Mouse (Mus musculus) ES-Bruce4 (cell line): Measurements from ENCODE around the gene Gm8068. TPM values are rescaled to one million over a fixed set of nuclear protein-coding genes. Genes with fewer than 3 reads are reported as not detected.
"Not testable (repeated sequence)": the region's sequence is repeated elsewhere in the genome, so short reads cannot be mapped to it uniquely, and the experiment has no call there.

Experiments used
- H3K27ac ChIP-seq: 2 replicates; pipeline ENCODE4 v1.5.1; 2012; ENCODE audit warnings: low read length, inconsistent platforms; ENCODE audit not compliant: insufficient read depth
- H3K27me3 ChIP-seq: 2 replicates; pipeline ENCODE4 v1.6.1; 2012; ENCODE audit warnings: mild to moderate bottlenecking, low read length, inconsistent platforms; ENCODE audit not compliant: control insufficient read depth, poor library complexity, insufficient read depth, severe bottlenecking
- H3K36me3 ChIP-seq: 2 replicates; pipeline ENCODE4 v1.6.1; 2012; ENCODE audit warnings: inconsistent platforms, mild to moderate bottlenecking, low read length, moderate library complexity; ENCODE audit not compliant: control insufficient read depth, poor library complexity, insufficient read depth, severe bottlenecking
- H3K4me1 ChIP-seq: one replicate; pipeline ENCODE4 v1.8.1; 2011; ENCODE audit warnings: low read length; ENCODE audit not compliant: control insufficient read depth, insufficient read depth
- H3K4me3 ChIP-seq: 2 replicates; pipeline ENCODE4 v1.5.1; 2011; ENCODE audit warnings: low read depth, mild to moderate bottlenecking, low read length
- H3K9ac ChIP-seq: 2 replicates; pipeline ENCODE4 v1.6.1; 2012; ENCODE audit warnings: low read depth, mild to moderate bottlenecking, inconsistent platforms; ENCODE audit not compliant: poor library complexity, severe bottlenecking
- H3K9me3 ChIP-seq: replicated peaks from 2 replicates; pipeline ENCODE4 v1.6.1; 2012; ENCODE audit warnings: mild to moderate bottlenecking, low read length, inconsistent platforms; ENCODE audit not compliant: control insufficient read depth, poor library complexity, insufficient read depth, severe bottlenecking
- polyA plus RNA-seq: library from polyadenylated mRNA; stranded (reverse); fragments of >200 nt; gene quantifications from 2 replicates; pipeline ENCODE4 v1.2.4, GENCODE M21; 2011; ENCODE audit warnings: low read depth; ENCODE audit not compliant: missing spikeins, insufficient read depth, insufficient read length

Gm8068 gene
- polyA plus RNA-seq: not detected in 2 replicates

DNA sequence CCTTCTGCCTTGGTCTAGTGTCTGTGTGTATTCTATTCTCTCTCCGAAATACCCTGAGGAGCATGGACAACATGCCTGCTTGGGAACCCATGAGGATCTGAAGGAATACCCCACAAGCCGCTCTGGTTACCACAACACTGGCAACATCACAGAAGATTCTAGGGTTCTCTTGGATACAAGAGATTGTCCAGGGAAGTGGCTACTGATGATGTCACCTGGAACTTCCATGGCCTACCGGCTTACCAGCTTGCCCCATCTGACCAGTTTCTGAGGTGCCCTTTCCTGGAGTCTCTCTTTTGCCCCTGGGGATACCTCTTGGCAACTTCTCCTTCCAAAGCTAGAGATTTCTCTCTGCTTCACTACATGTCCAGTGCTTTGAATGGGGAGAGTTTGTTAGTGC lies at the start of gene Gm8068:
Gm8068 (minus strand) TSS at position 101 of the 400 bp plus-strand sequence.
- H3K27ac ChIP-seq, H3K27me3 ChIP-seq, H3K9ac ChIP-seq, H3K4me1 ChIP-seq, H3K9me3 ChIP-seq, H3K36me3 ChIP-seq, H3K4me3 ChIP-seq: not testable (repeated sequence)

DNA sequence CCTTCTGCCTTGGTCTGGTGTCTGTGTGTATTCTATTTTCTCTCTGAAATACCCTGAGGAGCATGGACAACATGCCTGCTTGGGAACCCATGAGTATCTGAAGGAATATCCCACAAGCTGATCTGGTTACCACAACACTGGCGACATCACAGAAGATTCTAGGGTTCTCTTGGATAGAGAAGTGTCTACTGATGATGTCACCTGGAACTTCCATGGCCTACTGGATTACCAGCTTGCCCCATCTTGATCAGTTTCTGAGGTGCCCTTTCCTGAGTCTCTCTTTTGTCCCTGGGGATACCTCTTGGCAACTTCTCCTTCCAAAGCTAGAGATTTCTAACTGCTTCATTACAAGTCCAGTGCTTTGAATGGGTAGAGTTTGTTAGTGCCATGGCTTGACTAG lies 48.8 kb upstream of the Gm8068 start, which contains the start of gene Gm7929:
Gm7929 (minus strand) TSS at position 101 of the 400 bp plus-strand sequence.
- H3K4me1 ChIP-seq, H3K9me3 ChIP-seq, H3K4me3 ChIP-seq, H3K9ac ChIP-seq, H3K27ac ChIP-seq, H3K36me3 ChIP-seq, H3K27me3 ChIP-seq: not testable (repeated sequence)

DNA sequence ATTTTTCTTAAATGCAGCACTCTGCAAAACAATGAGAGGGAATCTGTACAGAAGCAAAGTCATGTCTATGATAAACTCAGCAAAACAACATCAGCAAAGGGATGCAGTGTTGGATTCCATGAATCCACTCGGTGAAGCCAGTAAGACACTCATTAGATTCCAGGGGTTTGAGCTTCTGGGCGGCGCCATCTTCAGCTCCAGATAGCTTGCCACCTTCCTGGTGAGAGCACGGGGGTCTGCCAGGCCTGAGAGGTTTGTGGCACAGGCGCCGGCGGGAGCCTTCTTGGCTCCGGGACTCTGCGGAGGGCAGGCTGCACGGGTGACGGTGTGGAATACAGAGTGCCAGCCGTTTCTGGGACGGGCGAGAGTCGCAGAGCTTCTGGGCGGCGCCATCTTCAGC lies 21.8 kb upstream of the Gm8068 start:
- not testable (repeated sequence) for H3K9ac ChIP-seq, H3K27me3 ChIP-seq, H3K36me3 ChIP-seq, H3K4me1 ChIP-seq, H3K27ac ChIP-seq, H3K9me3 ChIP-seq
- H3K4me3 ChIP-seq: peak overlapping the region; percentile 29

DNA sequence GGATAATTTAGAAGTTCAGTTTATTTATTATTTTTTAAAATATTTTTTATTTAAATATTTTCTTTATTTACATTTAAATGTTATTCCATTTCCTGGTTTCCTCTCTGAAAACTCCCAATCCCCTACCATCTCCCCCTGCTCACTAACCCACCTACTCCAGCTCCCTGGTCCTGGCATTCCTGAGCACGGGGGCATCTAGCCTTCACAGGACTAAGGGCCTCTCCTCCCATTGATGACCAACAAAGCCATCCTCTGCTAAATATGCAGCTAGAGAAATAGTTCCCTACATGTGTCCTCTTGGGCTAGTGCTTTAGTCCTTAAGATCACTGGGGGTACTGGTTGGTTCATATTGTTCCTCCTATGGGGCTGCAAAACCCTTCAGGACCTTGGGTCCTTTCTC lies 15.5 kb upstream of the Gm8068 start:
- H3K9ac ChIP-seq, H3K4me3 ChIP-seq, H3K27ac ChIP-seq, H3K9me3 ChIP-seq, H3K36me3 ChIP-seq, H3K27me3 ChIP-seq, H3K4me1 ChIP-seq: not testable (repeated sequence)

DNA sequence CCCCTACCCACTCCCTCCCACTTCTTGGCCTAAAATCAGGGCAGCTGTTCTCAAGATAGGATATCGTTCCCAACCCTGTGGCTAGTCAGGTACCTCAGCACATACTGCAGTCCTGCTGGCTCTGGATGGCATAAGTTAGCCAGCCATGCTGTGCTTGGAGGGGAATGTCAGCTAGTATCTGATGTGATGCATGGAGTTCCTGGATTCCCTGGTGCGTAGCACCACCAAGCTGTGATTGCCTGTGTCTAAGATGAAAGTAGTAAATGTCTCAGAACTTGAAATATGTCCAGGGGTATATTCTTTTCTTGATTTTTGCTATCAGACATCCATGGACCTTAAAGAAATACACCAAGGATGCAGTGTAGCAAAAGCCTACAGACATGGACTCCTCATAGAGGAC lies 53.5 kb downstream of the Gm8068 start:
- not testable (repeated sequence) for H3K4me3 ChIP-seq, H3K9ac ChIP-seq, H3K27ac ChIP-seq, H3K27me3 ChIP-seq, H3K4me1 ChIP-seq, H3K9me3 ChIP-seq, H3K36me3 ChIP-seq

Other genes starting within 250 kb of the Gm8068 start
- not detected in 2 replicates for gene Gm7954, start 248.4 kb downstream of the Gm8068 start, polyA plus RNA-seq
- not detected in 2 replicates for gene Gm3486, start 212.4 kb downstream of the Gm8068 start, polyA plus RNA-seq
- gene Gm7970, start 146.3 kb downstream of the Gm8068 start, polyA plus RNA-seq: not detected in 2 replicates
- gene 1700049E17Rik2, start 128.7 kb downstream of the Gm8068 start, polyA plus RNA-seq: not detected in 2 replicates
- gene Gm3072, start 77.3 kb downstream of the Gm8068 start, polyA plus RNA-seq: not detected in 2 replicates
- not detected in 2 replicates for gene Gm3676, start 55.4 kb downstream of the Gm8068 start, polyA plus RNA-seq
- gene Gm7929, start 48.7 kb upstream of the Gm8068 start, polyA plus RNA-seq: not detected in 2 replicates
- not detected in 2 replicates for gene Gm47189, start 70.6 kb upstream of the Gm8068 start, polyA plus RNA-seq
- gene Gm7980, start 205.4 kb upstream of the Gm8068 start, polyA plus RNA-seq: not detected in 2 replicates
- not detected in 2 replicates for gene 1700049E17Rik1, start 223.1 kb upstream of the Gm8068 start, polyA plus RNA-seq
- 0.55 TPM in 1 of 2 replicates, not detected in the other for gene 1700024B05Rik, start 242.1 kb upstream of the Gm8068 start, polyA plus RNA-seq